Mouse (Mus musculus) heart, embryonic 12.5 days (tissue): ENCODE data around the gene Olfr291. TPM values are rescaled to one million over a fixed set of nuclear protein-coding genes. Genes with fewer than 3 reads are reported as not detected.

Experiments used
- ATAC-seq: fragments of 200-750 bp; cut with Nextera tagmentation; 2 replicates; pipeline ENCODE4 v1.8.0; 2017; ENCODE audit warnings: moderate TSS enrichment, moderate library complexity; ENCODE audit not compliant: insufficient number of reproducible peaks, low FRiP score
- H3K27ac ChIP-seq: fragments of 300-500 bp; sonication (generic); 2 replicates; pipeline ENCODE4 v1.5.1; 2016; ENCODE audit warnings: mild to moderate bottlenecking, moderate library complexity; ENCODE audit not compliant: poor library complexity, severe bottlenecking
- H3K27me3 ChIP-seq: fragments of 300-500 bp; sonication (generic); replicated peaks from 2 replicates; pipeline ENCODE4 v1.6.1; 2016; ENCODE audit warnings: mild to moderate bottlenecking, moderate library complexity
- H3K36me3 ChIP-seq: fragments of 300-500 bp; sonication (generic); 2 replicates; pipeline ENCODE4 v1.6.1; 2016; ENCODE audit warnings: mild to moderate bottlenecking, moderate library complexity
- H3K4me1 ChIP-seq: fragments of 300-500 bp; sonication (generic); replicated peaks from 2 replicates; pipeline ENCODE4 v1.6.1; 2016; ENCODE audit warnings: mild to moderate bottlenecking
- H3K4me2 ChIP-seq: fragments of 300-500 bp; sonication (generic); 2 replicates; pipeline ENCODE4 v1.6.1; 2016; ENCODE audit warnings: mild to moderate bottlenecking, moderate library complexity
- H3K4me3 ChIP-seq: fragments of 300-500 bp; sonication (generic); 2 replicates; pipeline ENCODE4 v1.5.1; 2016; ENCODE audit warnings: mild to moderate bottlenecking
- H3K9ac ChIP-seq: fragments of 300-500 bp; sonication (generic); 2 replicates; pipeline ENCODE4 v1.6.1; 2016; ENCODE audit warnings: mild to moderate bottlenecking, moderate library complexity
- H3K9me3 ChIP-seq: fragments of 300-500 bp; sonication (generic); replicated peaks from 2 replicates; pipeline ENCODE4 v1.6.1; 2016; ENCODE audit warnings: mild to moderate bottlenecking, moderate library complexity
- WGBS: fragments of 180-500 bp; shearing (Covaris S2); methylation state at CpG from one replicate; pipeline ENCODE4 v1.1.7; 2016; 5-methylcytosine and 5-hydroxymethylcytosine counted together
- polyA plus RNA-seq: library from polyadenylated mRNA; unstranded; fragments of >200 nt; fragmentation: Nextera tagmentation; extraction: Ambion mirVana; gene quantifications from 2 replicates; pipeline ENCODE4 v1.2.1, GENCODE M21; 2016

Olfr291 gene
- not detected in 2 replicates for polyA plus RNA-seq

DNA sequence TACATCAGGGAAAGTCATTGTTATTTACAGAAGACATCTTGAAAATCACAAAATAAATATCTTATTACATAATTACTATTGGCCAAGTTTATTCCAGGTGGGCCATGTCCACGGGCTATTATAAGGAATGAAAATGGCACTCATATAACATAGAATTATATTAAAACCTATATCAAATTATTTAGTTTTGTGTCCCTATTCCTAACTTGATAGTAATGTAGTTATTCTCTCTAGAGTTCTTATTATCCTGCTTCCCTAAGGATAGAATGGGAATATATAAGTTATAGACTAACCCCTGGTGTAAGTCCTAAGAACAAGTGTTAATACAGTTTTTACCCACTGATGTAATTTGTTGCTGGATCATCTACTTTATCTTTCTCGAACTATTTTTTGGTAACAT, at the start of gene Olfr291:
Olfr291 (plus strand) TSS at position 301 of the 400 bp plus-strand sequence.
- no peaks in the 10 kb centered on the region for H3K36me3 ChIP-seq
- no peak for ATAC-seq
- 64% methylated on average over 2 of the region's 2 CpGs for WGBS
- no peak within 1 kb of the TSS for H3K9ac ChIP-seq
- H3K4me1 ChIP-seq, result no peaks in the 10 kb centered on the region
- no peak within 1 kb of the TSS for H3K4me2 ChIP-seq
- H3K9me3 ChIP-seq, result no peaks in the 10 kb centered on the region; the same call in 1 of the 2 replicates
- no peak within 1 kb of the TSS for H3K4me3 ChIP-seq
- no peaks in the 10 kb centered on the region for H3K27me3 ChIP-seq
- H3K27ac ChIP-seq, result no peak within 1 kb of the TSS

GRCm38 (mm10) chr7:84805224-84805623, 48.1 kb upstream of the Olfr291 start:
- H3K9ac ChIP-seq, result no peak overlapping the region
- peaks cover 17% of the 10 kb centered on the region for H3K27me3 ChIP-seq
- WGBS, result 16% methylated on average over 1 of the region's 1 CpGs
- no peak overlapping the region for H3K4me3 ChIP-seq
- no peaks in the 10 kb centered on the region for H3K4me1 ChIP-seq
- H3K9me3 ChIP-seq, result 0 out of 2 replicates have a peak, but pooled peaks cover 3% of the 10 kb centered on the region
- no peaks in the 10 kb centered on the region for H3K36me3 ChIP-seq
- no peak for ATAC-seq
- H3K27ac ChIP-seq, result no peak overlapping the region
- H3K4me2 ChIP-seq, result no peak overlapping the region

- Histone ChIP-seq H3K27ac (no peak overlapping the region), H3K4me1 (no peaks in the 10 kb centered on the region), H3K36me3 (no peaks in the 10 kb centered on the region), H3K4me3 (no peak overlapping the region), H3K9ac (no peak overlapping the region), H3K9me3 (peaks cover 3% of the 10 kb centered on the region; the same call in 1 of the 2 replicates), H3K4me2 (no peak overlapping the region), H3K27me3 (peaks cover 8% of the 10 kb centered on the region)
- WGBS, result 79% methylated on average over 4 of the region's 4 CpGs
- no peak for ATAC-seq
Measured at GRCm38 (mm10) chr7:84806159-84806558, 47.2 kb upstream of the Olfr291 start.

GRCm38 (mm10) chr7:84884530-84884929, 31.2 kb downstream of the Olfr291 start:
- Histone ChIP-seq H3K9me3 (0 out of 2 replicates have a peak, but pooled peaks cover 11% of the 10 kb centered on the region), H3K36me3 (no peaks in the 10 kb centered on the region), H3K27ac (no peak overlapping the region), H3K4me2 (no peak overlapping the region), H3K27me3 (no peaks in the 10 kb centered on the region), H3K4me1 (no peaks in the 10 kb centered on the region), H3K9ac (no peak overlapping the region), H3K4me3 (no peak overlapping the region)
- WGBS, result 36% methylated on average over 1 of the region's 1 CpGs
- no peak for ATAC-seq

Other genes starting within 250 kb of the Olfr291 start
- gene Fah, start 246.8 kb upstream of the Olfr291 start, polyA plus RNA-seq, result 5.9 and 6.9 TPM in 2 replicates
- gene Zfand6, start 163.6 kb upstream of the Olfr291 start, polyA plus RNA-seq, result 163 and 170 TPM in 2 replicates
- not detected in 2 replicates for gene Vmn2r65, start 110.6 kb downstream of the Olfr291 start, polyA plus RNA-seq
- gene Vmn2r66, start 158.7 kb downstream of the Olfr291 start, polyA plus RNA-seq, result not detected in 2 replicates